Mouse (Mus musculus) MEL-GATA-1-ER (cell line): Measurements from ENCODE around the gene Bcas2.

Experiments used
- DNase-seq: peaks from one replicate; pipeline ENCODE4 v3.0.0-alpha.2; 2012; ENCODE audit warnings: low read depth; ENCODE audit errors: extremely low read depth

Gene Bcas2

GRCm38 (mm10) chr3:103214593-103215285 is 43.3 kb downstream of the Bcas2 start:
- no peak for DNase-seq

GRCm38 (mm10) chr3:103215399-103215798 is 43.9 kb downstream of the Bcas2 start:
- DNase-seq, result peak; percentile 59

- DNase-seq, result no peak
Measured at GRCm38 (mm10) chr3:103221435-103221834, 50.0 kb downstream of the Bcas2 start.

- peak; percentile 47 for DNase-seq
Measured at GRCm38 (mm10) chr3:103223752-103224151, 52.3 kb downstream of the Bcas2 start.

- DNase-seq, result no peak
Measured at GRCm38 (mm10) chr3:103224231-103224765, 52.8 kb downstream of the Bcas2 start.

GRCm38 (mm10) chr3:103227729-103228128 is 56.3 kb downstream of the Bcas2 start:
- DNase-seq, result no peak
